Mouse (Mus musculus) gastrocnemius, adult 2 months (tissue): Measurements from ENCODE around the gene Thap3. TPM values are rescaled to one million over a fixed set of nuclear protein-coding genes. Genes with fewer than 3 reads are reported as not detected.
"Not testable (repeated sequence)": the region's sequence is repeated elsewhere in the genome, so short reads cannot be mapped to it uniquely, and the experiment has no call there.

Experiments
- DNase-seq: peaks from one replicate; pipeline ENCODE4 v3.0.0; 2022
- H3K27ac ChIP-seq: fragments of 200-600 bp; 2 replicates; pipeline ENCODE4 v1.8.1; 2022; ENCODE audit warnings: mild to moderate bottlenecking
- H3K4me3 ChIP-seq: fragments of 200-600 bp; 2 replicates; pipeline ENCODE4 v1.8.1; 2022; ENCODE audit warnings: mild to moderate bottlenecking, moderate library complexity
- CTCF ChIP-seq: fragments of 200-600 bp; IDR thresholded peaks from 2 replicates; pipeline ENCODE4 v1.8.1; 2022; ENCODE audit warnings: antibody characterized with exemption, mild to moderate bottlenecking, moderate library complexity
- intact Hi-C: fragments of 180-260 bp; cut with DNase I; formaldehyde crosslinking; loops from one replicate; pipeline ENCODE4 v1.15.1; 2025
- long read RNA-seq, 2 experiments: library from polyadenylated mRNA; stranded (forward); transcript quantifications; one replicate each; pipeline ENCODE4 v2.0.0; 2021
- total RNA-seq, 2 experiments: library from RNA; stranded (reverse); gene quantifications; 2 replicates each; pipeline ENCODE4 v1.2.3; 2021

Gene Thap3
- 10 to 100 TPM; 31.1 to 32.5 TPM for total RNA-seq
- long read RNA-seq, experiment 1, transcript Thap3-201 (4 exons, 1,124 nt): major isoform, 10 of 24 reads
- long read RNA-seq, experiment 1, partial matches to known transcripts: 12 of 24 reads
- long read RNA-seq, experiment 1, other reads (novel, unspliced or antisense): 2 of 24 reads
- long read RNA-seq, experiment 2, transcript Thap3-201 (4 exons, 1,124 nt): major isoform, 14 of 38 reads
- long read RNA-seq, experiment 2, partial matches to known transcripts: 20 of 38 reads
- long read RNA-seq, experiment 2, other reads (novel, unspliced or antisense): 4 of 38 reads

GRCm38 (mm10) chr4:151988342-151989109 is at the start of gene Thap3:
Thap3 (minus strand) TSS chr4:151988997.
- peak within 1 kb of the TSS; percentile 87 for H3K4me3 ChIP-seq
- intact Hi-C loops: no loop called here
- peak within 1 kb of the TSS; percentile 95 for H3K27ac ChIP-seq
- no peak for TF ChIP-seq CTCF
- DNase-seq: peak; percentile 89

GRCm38 (mm10) chr4:152038225-152038984 is 49.6 kb upstream of the Thap3 start, which contains the start of gene Tas1r1:
Tas1r1 (minus strand) TSS chr4:152038568.
- Histone ChIP-seq H3K27ac (peak within 1 kb of the TSS; percentile 95), H3K4me3 (peak within 1 kb of the TSS; percentile 95)
- TF ChIP-seq CTCF: no peak
- intact Hi-C loops: loop anchor here (1.0 to 2.0 kb wide), 2 partner anchors 58 kb away; no protein-coding TSS in a partner anchor
- DNase-seq: peak; percentile 72

GRCm38 (mm10) chr4:152036464-152036863 is 47.7 kb upstream of the Thap3 start:
- H3K4me3 ChIP-seq, H3K27ac ChIP-seq, DNase-seq, intact Hi-C loops: not testable (repeated sequence)
- TF ChIP-seq CTCF: peak; percentile 41

GRCm38 (mm10) chr4:152032922-152033321 is 44.1 kb upstream of the Thap3 start:
- Histone ChIP-seq H3K4me3 (no peak overlapping the region), H3K27ac (no peak overlapping the region)
- TF ChIP-seq CTCF: no peak
- no peak for DNase-seq
- intact Hi-C loops: no loop called here

GRCm38 (mm10) chr4:152029997-152030396 is 41.2 kb upstream of the Thap3 start:
- intact Hi-C loops: no loop called here
- H3K4me3 ChIP-seq: no peak overlapping the region
- DNase-seq: no peak
- no peak overlapping the region for H3K27ac ChIP-seq
- TF ChIP-seq CTCF: no peak

- peak; percentile 53 for TF ChIP-seq CTCF
- no peak for DNase-seq
- H3K4me3 ChIP-seq: no peak overlapping the region
- no peak overlapping the region for H3K27ac ChIP-seq
- intact Hi-C loops: no loop called here
These were observed 40.3 kb upstream of the Thap3 start for GRCm38 (mm10) chr4:152029087-152029486.

GRCm38 (mm10) chr4:152028456-152028855 is 39.7 kb upstream of the Thap3 start:
- intact Hi-C loops: no loop called here
- TF ChIP-seq CTCF: no peak
- no peak for DNase-seq
- Histone ChIP-seq H3K4me3 (peak overlapping the region; percentile 90), H3K27ac (peak overlapping the region; percentile 95; the same call in 1 of the 2 replicates)

GRCm38 (mm10) chr4:152027524-152027923 is 38.7 kb upstream of the Thap3 start, which contains the start of gene Zbtb48:
Zbtb48 (minus strand) TSS chr4:152027671.
- intact Hi-C loops: no loop called here
- peak within 1 kb of the TSS; percentile 90 for H3K4me3 ChIP-seq
- peak within 1 kb of the TSS; percentile 95 for H3K27ac ChIP-seq
- TF ChIP-seq CTCF: no peak
- DNase-seq: peak; percentile 98

GRCm38 (mm10) chr4:152026751-152027508 is 38.1 kb upstream of the Thap3 start:
- Histone ChIP-seq H3K27ac (peak overlapping the region; percentile 95), H3K4me3 (peak overlapping the region; percentile 90)
- intact Hi-C loops: no loop called here
- DNase-seq: peak; percentile 19
- TF ChIP-seq CTCF: no peak

GRCm38 (mm10) chr4:152024525-152024924 is 35.7 kb upstream of the Thap3 start:
- no peak for TF ChIP-seq CTCF
- no peak for DNase-seq
- intact Hi-C loops: no loop called here

GRCm38 (mm10) chr4:152022506-152022905 is 33.7 kb upstream of the Thap3 start:
- no peak for TF ChIP-seq CTCF
- intact Hi-C loops: no loop called here
- H3K4me3 ChIP-seq: no peak overlapping the region
- DNase-seq: no peak
- H3K27ac ChIP-seq: no peak overlapping the region

More at GRCm38 (mm10) chr4:152024525-152024924, 35.7 kb upstream of the Thap3 start:
- Histone ChIP-seq H3K4me3 (no peak overlapping the region), H3K27ac (no peak overlapping the region)

- peak; percentile 22; the same call in 1 of the 2 replicates for TF ChIP-seq CTCF
- intact Hi-C loops: no loop called here
- no peak for DNase-seq
- Histone ChIP-seq H3K4me3 (no peak overlapping the region), H3K27ac (no peak overlapping the region)
These were observed 32.8 kb upstream of the Thap3 start for GRCm38 (mm10) chr4:152021568-152022097.
